ENCODE assay signal across 21 mouse cellular contexts in genomic region chr4:134686022-134686661, GRCm38 (mm10). TPM values are rescaled to one million over a fixed set of nuclear protein-coding genes. Genes with fewer than 3 reads are reported as not detected.
DNase-seq lines count a peak whose midpoint lies in the region; ATAC-seq lines count a peak whose summit lies in the region.
"Had no signal": no experiment of that assay in that cellular context is flagged by ENCODE, and none has a peak within 500 bp of the region (broad histone marks: within the 10 kb centered on the region; RNA-seq: fewer than 3 reads in every experiment).

No protein-coding gene starts in this region.

- H3K9ac ChIP-seq in kidney, embryonic 16.5 days (replicated peaks; ENCODE audit: low read length) = no peak overlapping the region
- H3K9ac ChIP-seq in midbrain, embryonic 11.5 days (ENCODE audit: low read length) = no peak overlapping the region
- no peak overlapping the region for H3K9ac ChIP-seq in midbrain, embryonic 14.5 days (replicated peaks; ENCODE audit: low read length)
- H3K9ac ChIP-seq: embryonic facial prominence, embryonic 15.5 days; heart, embryonic 13.5 days; hindbrain, embryonic 15.5 days had no signal

- H3K4me3 ChIP-seq in kidney, embryonic 16.5 days (ENCODE audit: low read length) = no peak overlapping the region
- no peak overlapping the region for H3K4me3 ChIP-seq in midbrain, embryonic 11.5 days (ENCODE audit: low read depth, low read length)
- no peak overlapping the region for H3K4me3 ChIP-seq in midbrain, embryonic 14.5 days (replicated peaks; ENCODE audit: low read depth, low read length)
- H3K4me3 ChIP-seq: embryonic facial prominence, embryonic 15.5 days; erythroblast, embryonic 14.5 days; forebrain, embryonic 10.5 days; gastrocnemius, adult 2 months; heart, embryonic 13.5 days; hindbrain, embryonic 15.5 days had no signal

- no peak overlapping the region for H3K27ac ChIP-seq in kidney, embryonic 16.5 days (ENCODE audit: low read length)
- H3K27ac ChIP-seq in midbrain, embryonic 11.5 days (ENCODE audit: low read depth, low read length) = no peak overlapping the region
- H3K27ac ChIP-seq in midbrain, embryonic 14.5 days (replicated peaks; ENCODE audit: low read depth, low read length) = no peak overlapping the region
- H3K27ac ChIP-seq: embryonic facial prominence, embryonic 15.5 days; forebrain, embryonic 10.5 days; gastrocnemius, adult 2 months; heart, embryonic 13.5 days; hindbrain, embryonic 15.5 days had no signal

- H3K4me2 ChIP-seq in kidney, embryonic 16.5 days (replicated peaks; ENCODE audit: low read depth, low read length) = no peak overlapping the region
- no peak overlapping the region for H3K4me2 ChIP-seq in midbrain, embryonic 11.5 days
- H3K4me2 ChIP-seq in midbrain, embryonic 14.5 days (ENCODE audit: low read length) = no peak overlapping the region
- H3K4me2 ChIP-seq: embryonic facial prominence, embryonic 15.5 days; heart, embryonic 13.5 days; hindbrain, embryonic 15.5 days had no signal

- peaks cover 13% of the 10 kb centered on the region; the same call in 1 of the 2 replicates for H3K9me3 ChIP-seq in kidney, embryonic 16.5 days (ENCODE audit: low read length)
- no peaks in the 10 kb centered on the region; the same call in 1 of the 2 replicates for H3K9me3 ChIP-seq in midbrain, embryonic 11.5 days (ENCODE audit: control insufficient read depth, low read length)
- H3K9me3 ChIP-seq in midbrain, embryonic 14.5 days (ENCODE audit: control insufficient read depth, low read length) = no peaks in the 10 kb centered on the region; the same call in 1 of the 2 replicates
- H3K9me3 ChIP-seq: embryonic facial prominence, embryonic 15.5 days; G1E had no signal

- no peaks in the 10 kb centered on the region for H3K27me3 ChIP-seq in kidney, embryonic 16.5 days (ENCODE audit: insufficient read depth, low read length)
- no peaks in the 10 kb centered on the region for H3K27me3 ChIP-seq in midbrain, embryonic 11.5 days (ENCODE audit: control insufficient read depth, insufficient read depth, low read length)
- no peaks in the 10 kb centered on the region for H3K27me3 ChIP-seq in midbrain, embryonic 14.5 days (ENCODE audit: control insufficient read depth, insufficient read depth, low read length)
- H3K27me3 ChIP-seq: embryonic facial prominence, embryonic 15.5 days; heart, embryonic 13.5 days; hindbrain, embryonic 15.5 days had no signal

- no peaks in the 10 kb centered on the region for H3K36me3 ChIP-seq in kidney, embryonic 16.5 days (ENCODE audit: insufficient read depth, low read length)
- no peaks in the 10 kb centered on the region for H3K36me3 ChIP-seq in midbrain, embryonic 11.5 days (ENCODE audit: control insufficient read depth, insufficient read depth, low read length)
- no peaks in the 10 kb centered on the region for H3K36me3 ChIP-seq in midbrain, embryonic 14.5 days (ENCODE audit: control insufficient read depth, insufficient read depth, low read length)
- H3K36me3 ChIP-seq: embryonic facial prominence, embryonic 15.5 days; G1E; hindbrain, embryonic 15.5 days had no signal

- no peak for DNase-seq in kidney, adult 11 months
- peak; percentile 45 for DNase-seq in midbrain, embryonic 11.5 days (ENCODE audit: low spot score, missing footprints)
- DNase-seq in midbrain, embryonic 14.5 days = no peak
- peak; percentile 64 for DNase-seq in ZHBTc4 (ENCODE audit: low read depth, low spot score)
- no peak for DNase-seq in thymus, adult 18-20 months
- no peak for DNase-seq in thymus, postnatal 36 days
- DNase-seq: cerebellum, adult 8-10 months; cerebellum, postnatal 14 days; embryo, embryonic 11 days; gastrocnemius, adult 2 months; gastrocnemius, postnatal 25 days; heart, postnatal 36 days had no signal

- peak; percentile 62; the same call in 1 of the 2 replicates for ATAC-seq in kidney, embryonic 16.5 days (ENCODE audit: low FRiP score, low TSS enrichment)
- no peak for ATAC-seq in midbrain, embryonic 11.5 days (ENCODE audit: low FRiP score)
- ATAC-seq in midbrain, embryonic 14.5 days (ENCODE audit: low FRiP score, low TSS enrichment) = no peak
- ATAC-seq: activated CD4-positive, CD25-positive, alpha-beta regulatory T cell, adult 4 months; forebrain, embryonic 14.5 days had no signal

- WGBS in kidney, embryonic 16.5 days = 35% methylated on average over 13 of the region's 13 CpGs
- WGBS in midbrain, embryonic 11.5 days = 89% methylated on average over 13 of the region's 13 CpGs
- WGBS in midbrain, embryonic 14.5 days = 93% methylated on average over 13 of the region's 13 CpGs

- peaks cover 27% of the 10 kb centered on the region for H3K4me1 ChIP-seq in kidney, embryonic 16.5 days (ENCODE audit: insufficient read depth, low read length)
- H3K4me1 ChIP-seq in midbrain, embryonic 11.5 days (ENCODE audit: control insufficient read depth, insufficient read depth, low read length) = no peaks in the 10 kb centered on the region
- H3K4me1 ChIP-seq in midbrain, embryonic 14.5 days (ENCODE audit: control insufficient read depth, insufficient read depth, low read length) = no peaks in the 10 kb centered on the region

RNA-seq across cellular contexts. Expression of gene Man1c1, which starts 17.9 kb away (rescaled TPM):
- polyA plus RNA-seq in kidney, embryonic 16.5 days (2015; fragmentation: Nextera tagmentation; extraction: Ambion mirVana) = 3.5 and 3.7 TPM in 2 replicates
- polyA plus RNA-seq in midbrain, embryonic 11.5 days (2014; fragmentation: Nextera tagmentation; extraction: Ambion mirVana) = 3.1 and 3.2 TPM in 2 replicates
- 3.9 and 4.9 TPM in 2 replicates for polyA plus RNA-seq in midbrain, embryonic 14.5 days (2014; fragmentation: Nextera tagmentation; extraction: Ambion mirVana)
- polyA plus RNA-seq: G1E had no signal

Comparison
In these comparisons a context has a peak if more than half of its experiments do, and no peak if none do; other contexts are left out.
1. DNase-seq: peak in midbrain, embryonic 11.5 days (single experiment) and ZHBTc4 (single experiment); none in kidney, adult 11 months (single experiment), midbrain, embryonic 14.5 days (single experiment), thymus, adult 18-20 months (0 of 2) and thymus, postnatal 36 days (0 of 2).